Mouse (Mus musculus) kidney, adult 2 months (tissue): ENCODE data around the gene Ubxn2a. TPM values are rescaled to one million over a fixed set of nuclear protein-coding genes. Genes with fewer than 3 reads are reported as not detected.

Experiments
- DNase-seq: peaks from one replicate; pipeline ENCODE4 v3.0.0; 2021
- H3K27ac ChIP-seq: fragments of 200-500 bp; 2 replicates; pipeline ENCODE4 v1.5.1; 2012; ENCODE audit warnings: low read depth, low read length, control low read depth, inconsistent platforms; ENCODE audit not compliant: insufficient read depth
- H3K27me3 ChIP-seq: fragments of 200-500 bp; replicated peaks from 2 replicates; pipeline ENCODE4 v1.6.1; 2012; ENCODE audit warnings: mild to moderate bottlenecking, moderate library complexity, low read length, inconsistent platforms; ENCODE audit not compliant: control insufficient read depth, insufficient read depth
- H3K36me3 ChIP-seq: fragments of 200-500 bp; 2 replicates; pipeline ENCODE4 v1.6.1; 2012; ENCODE audit warnings: mild to moderate bottlenecking, moderate library complexity, low read length, inconsistent platforms; ENCODE audit not compliant: control insufficient read depth, insufficient read depth
- H3K4me1 ChIP-seq: fragments of 200-500 bp; 2 replicates; pipeline ENCODE4 v1.6.1; 2011; ENCODE audit warnings: low read length; ENCODE audit not compliant: control insufficient read depth, insufficient read depth
- H3K4me3 ChIP-seq: fragments of 200-500 bp; 2 replicates; pipeline ENCODE4 v1.5.1; 2011; ENCODE audit warnings: mild to moderate bottlenecking, low read depth, low read length, control low read depth; ENCODE audit not compliant: insufficient read depth
- CTCF ChIP-seq: fragments of 200-500 bp; conservative IDR thresholded peaks from 2 replicates; pipeline ENCODE4 v1.5.1; 2011; ENCODE audit warnings: low read depth, mild to moderate bottlenecking, control low read depth, low read length, moderate library complexity, mixed read lengths; ENCODE audit not compliant: insufficient read depth, insufficient read length
- POLR2A ChIP-seq: fragments of 200-500 bp; IDR thresholded peaks from one replicate; pipeline ENCODE4 v1.6.1; 2011; ENCODE audit warnings: low read depth, low read length, control low read depth
- WGBS: fragments of 180-500 bp; shearing (Covaris S2); methylation state at CpG from one replicate; pipeline ENCODE4 v1.1.7; 2018; 5-methylcytosine and 5-hydroxymethylcytosine counted together
- polyA plus RNA-seq: library from polyadenylated mRNA; depleted of rRNA; stranded (reverse); fragments of >200 nt; gene quantifications from 2 replicates; pipeline ENCODE4 v1.2.3, GENCODE M21; 2012

The Ubxn2a gene
- polyA plus RNA-seq, 1 experiment: 10.9 TPM

- no peaks in the 10 kb centered on the region for H3K27me3 ChIP-seq
- no peaks in the 10 kb centered on the region for H3K36me3 ChIP-seq
- 0 out of 2 replicates have a peak, but pooled peaks cover 3% of the 10 kb centered on the region for H3K4me1 ChIP-seq
- WGBS: 93% methylated on average over 5 of the region's 5 CpGs
- no peak overlapping the region for H3K27ac ChIP-seq
- DNase-seq: no peak
- no peak overlapping the region for H3K4me3 ChIP-seq
- TF ChIP-seq POLR2A (no peak), CTCF (no peak)
Observed at GRCm38 (mm10) chr12:4871260-4871659, 36.2 kb downstream of the Ubxn2a start.

GRCm38 (mm10) chr12:4868924-4869323 is 38.6 kb downstream of the Ubxn2a start:
- Histone ChIP-seq H3K36me3 (no peaks in the 10 kb centered on the region), H3K4me3 (no peak overlapping the region), H3K4me1 (0 out of 2 replicates have a peak, but pooled peaks cover under 1% of the 10 kb centered on the region), H3K27ac (no peak overlapping the region), H3K27me3 (no peaks in the 10 kb centered on the region)
- no peak for DNase-seq
- no peak for TF ChIP-seq CTCF
- no peak for TF ChIP-seq POLR2A
- WGBS: 88% methylated on average over 8 of the region's 8 CpGs

GRCm38 (mm10) chr12:4864338-4864690 is 43.2 kb downstream of the Ubxn2a start:
- TF ChIP-seq POLR2A: no peak
- no peak for TF ChIP-seq CTCF
- no peak for DNase-seq
- Histone ChIP-seq H3K27ac (no peak overlapping the region), H3K4me1 (0 out of 2 replicates have a peak, but pooled peaks cover 2% of the 10 kb centered on the region), H3K36me3 (no peaks in the 10 kb centered on the region), H3K4me3 (no peak overlapping the region), H3K27me3 (no peaks in the 10 kb centered on the region)
- WGBS: 73% methylated on average over 4 of the region's 4 CpGs

GRCm38 (mm10) chr12:4863654-4864337 is 43.7 kb downstream of the Ubxn2a start:
- H3K27ac ChIP-seq: no peak overlapping the region
- H3K4me1 ChIP-seq: 0 out of 2 replicates have a peak, but pooled peaks cover 2% of the 10 kb centered on the region
- TF ChIP-seq CTCF (no peak), POLR2A (no peak)
- no peaks in the 10 kb centered on the region for H3K36me3 ChIP-seq
- no peak overlapping the region for H3K4me3 ChIP-seq
- 35% methylated on average over 4 of the region's 4 CpGs for WGBS
- peak; percentile 93 for DNase-seq
- H3K27me3 ChIP-seq: no peaks in the 10 kb centered on the region

GRCm38 (mm10) chr12:4862672-4863071 is 44.8 kb downstream of the Ubxn2a start:
- 0 out of 2 replicates have a peak, but pooled peaks cover 2% of the 10 kb centered on the region for H3K4me1 ChIP-seq
- H3K27ac ChIP-seq: no peak overlapping the region
- WGBS: 90% methylated on average over 4 of the region's 4 CpGs
- no peaks in the 10 kb centered on the region for H3K36me3 ChIP-seq
- no peaks in the 10 kb centered on the region for H3K27me3 ChIP-seq
- 0 out of 2 replicates have a peak, but pooled peaks have one; percentile 28 for TF ChIP-seq CTCF
- TF ChIP-seq POLR2A: no peak
- no peak overlapping the region for H3K4me3 ChIP-seq
- no peak for DNase-seq

GRCm38 (mm10) chr12:4859241-4859914 is 48.1 kb downstream of the Ubxn2a start:
- WGBS: 57% methylated on average over 11 of the region's 11 CpGs
- no peaks in the 10 kb centered on the region for H3K27me3 ChIP-seq

GRCm38 (mm10) chr12:4856834-4857233 is 50.7 kb downstream of the Ubxn2a start:
- DNase-seq: no peak
- no peaks in the 10 kb centered on the region for H3K4me1 ChIP-seq
- H3K4me3 ChIP-seq: no peak overlapping the region
- TF ChIP-seq CTCF (no peak), POLR2A (no peak)
- no peaks in the 10 kb centered on the region for H3K27me3 ChIP-seq
- WGBS: 85% methylated on average over 2 of the region's 2 CpGs
- no peak overlapping the region for H3K27ac ChIP-seq
- H3K36me3 ChIP-seq: no peaks in the 10 kb centered on the region

More at GRCm38 (mm10) chr12:4859241-4859914, 48.1 kb downstream of the Ubxn2a start:
- no peak for DNase-seq
- no peaks in the 10 kb centered on the region for H3K36me3 ChIP-seq
- H3K4me3 ChIP-seq: no peak overlapping the region
- no peak overlapping the region for H3K27ac ChIP-seq
- 0 out of 2 replicates have a peak, but pooled peaks cover 2% of the 10 kb centered on the region for H3K4me1 ChIP-seq
- TF ChIP-seq POLR2A (no peak), CTCF (no peak)
